Mouse (Mus musculus) limb, embryonic 14.5 days (tissue): Measurements from ENCODE around the gene Fam90a1a. TPM values are rescaled to one million over a fixed set of nuclear protein-coding genes. Genes with fewer than 3 reads are reported as not detected.
"Not testable (repeated sequence)": the region's sequence is repeated elsewhere in the genome, so short reads cannot be mapped to it uniquely, and the experiment has no call there.

Source experiments
- ATAC-seq: fragments of 200-750 bp; cut with Nextera tagmentation; 2 replicates; pipeline ENCODE4 v1.8.0; 2017; ENCODE audit warnings: low read depth, moderate number of reproducible peaks, moderate TSS enrichment; ENCODE audit not compliant: low FRiP score
- DNase-seq: peaks from one replicate; pipeline ENCODE4 v3.0.0-alpha.2; 2015; ENCODE audit warnings: low spot score
- H3K27ac ChIP-seq: fragments of 300-500 bp; sonication (generic); replicated peaks from 2 replicates; pipeline ENCODE4 v1.5.1; 2014; ENCODE audit warnings: low read depth, mild to moderate bottlenecking, low read length, moderate library complexity, mixed read lengths
- H3K27me3 ChIP-seq: fragments of 300-500 bp; sonication (generic); 2 replicates; pipeline ENCODE4 v1.6.1; 2014; ENCODE audit warnings: low read length, mixed read lengths; ENCODE audit not compliant: control insufficient read depth, insufficient read depth
- H3K36me3 ChIP-seq: fragments of 300-500 bp; sonication (generic); 2 replicates; pipeline ENCODE4 v1.6.1; 2014; ENCODE audit warnings: mild to moderate bottlenecking, low read length, moderate library complexity, mixed read lengths; ENCODE audit not compliant: control insufficient read depth, insufficient read depth
- H3K4me1 ChIP-seq: fragments of 300-500 bp; sonication (generic); 2 replicates; pipeline ENCODE4 v1.6.1; 2014; ENCODE audit warnings: antibody characterized with exemption, low read length, mixed read lengths; ENCODE audit not compliant: control insufficient read depth, insufficient read depth
- H3K4me2 ChIP-seq: fragments of 300-500 bp; sonication (generic); replicated peaks from 2 replicates; pipeline ENCODE4 v1.6.1; 2014; ENCODE audit warnings: low read depth, mild to moderate bottlenecking, low read length, moderate library complexity; ENCODE audit not compliant: severe bottlenecking
- H3K4me3 ChIP-seq: fragments of 300-500 bp; sonication (generic); replicated peaks from 2 replicates; pipeline ENCODE4 v1.5.1; 2014; ENCODE audit warnings: low read length
- H3K9ac ChIP-seq: fragments of 300-500 bp; sonication (generic); 2 replicates; pipeline ENCODE4 v1.6.1; 2014; ENCODE audit warnings: mild to moderate bottlenecking, low read depth, low read length, moderate library complexity; ENCODE audit not compliant: severe bottlenecking
- H3K9me3 ChIP-seq: fragments of 300-500 bp; sonication (generic); 2 replicates; pipeline ENCODE4 v1.6.1; 2016; ENCODE audit warnings: low read length; ENCODE audit not compliant: control insufficient read depth
- POLR2A ChIP-seq: fragments of 200-500 bp; IDR thresholded peaks from 2 replicates; pipeline ENCODE4 v1.8.0; 2012; ENCODE audit warnings: inconsistent platforms, mild to moderate bottlenecking, moderate library complexity, borderline replicate concordance; ENCODE audit not compliant: insufficient read depth, insufficient read length; ENCODE audit errors: extremely low read depth
- WGBS: fragments of 180-500 bp; shearing (Covaris S2); extraction: QIAGEN DNeasy Blood & Tissue Kit; methylation state at CpG from one replicate; pipeline ENCODE4 v1.1.7; 2014; 5-methylcytosine and 5-hydroxymethylcytosine counted together
- polyA plus RNA-seq, 2 experiments: library from polyadenylated mRNA; depleted of rRNA in 1 of 2; stranded (reverse) in 1 of 2; unstranded in 1 of 2; fragments of >200 nt; fragmentation: Nextera tagmentation in 1 of 2; extraction: Ambion mirVana in 1 of 2; gene quantifications; 2 replicates each; pipeline versions ENCODE4 v1.2.1 to v1.2.3; 2012 to 2014

The Fam90a1a gene
- polyA plus RNA-seq (2012; rRNA removed) (not detected in 2 replicates), polyA plus RNA-seq (2014; fragmentation: Nextera tagmentation; extraction: Ambion mirVana) (not detected in 2 replicates)

- no peaks in the 10 kb centered on the region for H3K27me3 ChIP-seq
- H3K4me2 ChIP-seq = no peak within 1 kb of the TSS
- DNase-seq = no peak
- no peaks in the 10 kb centered on the region for H3K4me1 ChIP-seq
- H3K9me3 ChIP-seq = no peaks in the 10 kb centered on the region
- TF ChIP-seq POLR2A = no peak
- H3K36me3 ChIP-seq = no peaks in the 10 kb centered on the region
- H3K4me3 ChIP-seq = no peak within 1 kb of the TSS
- 82% methylated on average over 2 of the region's 2 CpGs for WGBS
- no peak for ATAC-seq
- H3K27ac ChIP-seq = no peak within 1 kb of the TSS
- H3K9ac ChIP-seq = no peak within 1 kb of the TSS
Observed at GRCm38 (mm10) chr8:21958414-21958813, at the start of gene Fam90a1a. TSS of gene Fam90a1a (plus strand) at chr8:21958714.

DNA sequence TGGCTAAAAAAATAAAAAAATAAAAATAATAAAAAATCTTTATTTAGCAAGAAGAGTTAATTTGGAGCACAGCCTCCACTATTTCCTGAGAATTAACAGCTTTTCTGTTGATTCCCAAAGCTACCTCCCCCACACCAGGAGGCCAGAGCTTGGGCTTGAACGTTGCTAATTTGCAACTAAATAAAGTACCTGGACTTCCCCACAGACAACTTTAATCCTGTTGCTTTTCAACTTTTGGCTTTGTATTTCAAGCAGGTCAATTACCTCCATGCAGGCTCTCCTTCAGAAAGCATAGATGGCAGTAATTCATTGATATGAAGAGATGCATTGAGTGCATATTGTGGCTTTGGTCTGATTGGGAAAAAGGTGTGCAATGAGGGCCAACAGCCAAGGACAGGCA lies 46.6 kb upstream of the Fam90a1a start:
- no peak for TF ChIP-seq POLR2A

DNA sequence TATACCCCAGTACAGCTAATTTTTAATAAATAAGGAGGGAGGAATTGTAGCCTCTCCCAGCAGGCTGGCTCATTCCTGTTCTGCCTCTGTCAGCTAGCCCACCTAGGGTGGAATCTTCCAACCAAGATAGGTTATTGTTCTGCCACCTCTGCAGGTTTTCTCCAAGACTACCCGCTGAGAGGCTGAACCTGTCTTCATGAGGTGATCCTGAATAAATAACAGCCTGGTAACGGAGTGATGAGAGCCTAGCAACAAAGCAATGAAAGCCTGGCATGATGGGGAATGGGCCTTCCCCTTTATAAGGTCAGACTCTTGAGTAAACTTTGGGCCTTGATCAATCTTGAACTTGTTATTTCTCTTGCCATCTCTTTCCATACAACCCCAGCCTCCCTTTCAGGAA lies 46.0 kb upstream of the Fam90a1a start:
- no peak overlapping the region for H3K9ac ChIP-seq

More for the DNA sequence above, 46.6 kb upstream of the Fam90a1a start:
- Histone ChIP-seq H3K4me3 (no peak overlapping the region), H3K27ac (no peak overlapping the region), H3K36me3 (no peaks in the 10 kb centered on the region), H3K27me3 (no peaks in the 10 kb centered on the region), H3K4me1 (no peaks in the 10 kb centered on the region), H3K4me2 (no peak overlapping the region), H3K9ac (no peak overlapping the region), H3K9me3 (no peaks in the 10 kb centered on the region)
- 10% methylated on average over 1 of the region's 1 CpGs for WGBS
- no peak for ATAC-seq
- DNase-seq = no peak

GRCm38 (mm10) chr8:21915625-21916024 lies 42.9 kb upstream of the Fam90a1a start:
- DNase-seq (no peak), ATAC-seq (no peak)
- Histone ChIP-seq H3K4me1 (no peaks in the 10 kb centered on the region), H3K4me3 (no peak overlapping the region), H3K9ac (no peak overlapping the region), H3K4me2 (no peak overlapping the region), H3K36me3 (no peaks in the 10 kb centered on the region), H3K27ac (no peak overlapping the region), H3K27me3 (no peaks in the 10 kb centered on the region), H3K9me3 (no peaks in the 10 kb centered on the region)
- WGBS = 88% methylated on average over 3 of the region's 3 CpGs
- no peak for TF ChIP-seq POLR2A

More for the DNA sequence above, 46.0 kb upstream of the Fam90a1a start:
- ATAC-seq = no peak
- Histone ChIP-seq H3K36me3 (no peaks in the 10 kb centered on the region), H3K27me3 (no peaks in the 10 kb centered on the region), H3K4me2 (no peak overlapping the region), H3K4me3 (no peak overlapping the region), H3K27ac (no peak overlapping the region), H3K9me3 (no peaks in the 10 kb centered on the region), H3K4me1 (no peaks in the 10 kb centered on the region)
- TF ChIP-seq POLR2A = no peak
- 26% methylated on average over 2 of the region's 2 CpGs for WGBS
- DNase-seq = no peak

DNA sequence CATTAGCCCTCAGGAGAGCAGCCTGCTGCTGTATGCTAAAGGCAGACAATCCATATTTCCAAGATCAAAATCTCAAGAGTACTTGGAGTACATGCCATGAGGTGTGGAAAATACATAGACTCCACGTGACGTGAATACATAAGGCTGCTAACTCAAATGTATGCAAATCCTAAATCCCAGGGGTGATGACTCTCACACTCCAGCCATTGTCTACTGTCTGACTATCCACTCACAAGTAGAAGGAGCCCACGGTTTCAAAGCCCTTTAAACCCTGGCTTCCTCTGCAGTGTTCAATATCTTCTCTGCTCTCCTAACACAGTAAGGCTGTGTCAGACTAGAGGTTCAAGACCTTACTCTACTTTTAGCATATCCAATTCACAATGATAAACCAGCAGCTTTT lies 27.8 kb upstream of the Fam90a1a start:
- not testable (repeated sequence) for ATAC-seq, H3K27me3 ChIP-seq, H3K4me3 ChIP-seq, H3K36me3 ChIP-seq, H3K4me1 ChIP-seq, H3K9me3 ChIP-seq, H3K4me2 ChIP-seq, H3K27ac ChIP-seq, DNase-seq, H3K9ac ChIP-seq
- WGBS = 67% methylated on average over 3 of the region's 3 CpGs

DNA sequence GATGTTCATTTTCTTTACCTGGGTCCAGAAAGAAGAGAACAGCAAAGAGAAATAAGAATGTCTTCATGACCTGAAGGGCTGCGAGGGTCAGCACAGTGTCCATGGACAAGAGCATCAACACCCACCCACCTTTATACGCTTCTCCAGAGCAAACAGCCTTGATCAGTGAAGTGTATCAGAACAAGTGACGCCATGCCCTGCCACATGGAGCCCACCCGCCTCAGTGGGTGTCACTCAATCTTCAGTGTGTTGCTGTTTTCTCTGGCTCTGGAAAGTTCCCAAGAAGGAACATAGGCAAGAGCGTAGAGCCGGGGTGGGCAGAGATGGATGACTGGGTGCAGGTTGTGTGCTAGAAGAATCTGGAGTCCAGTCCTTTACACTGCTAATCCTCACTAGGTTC lies 25.9 kb upstream of the Fam90a1a start, which contains the start of gene Defb15:
Gene Defb15 (minus strand): TSS at position 101 of the 400 bp plus-strand sequence.
- H3K27ac ChIP-seq = no peak within 1 kb of the TSS
- no peak for TF ChIP-seq POLR2A
- no peak within 1 kb of the TSS for H3K4me3 ChIP-seq
- no peaks in the 10 kb centered on the region for H3K27me3 ChIP-seq
- H3K4me1 ChIP-seq = no peaks in the 10 kb centered on the region
- no peaks in the 10 kb centered on the region for H3K36me3 ChIP-seq
- WGBS = 95% methylated on average over 6 of the region's 6 CpGs
- no peak within 1 kb of the TSS for H3K4me2 ChIP-seq
- no peaks in the 10 kb centered on the region for H3K9me3 ChIP-seq
- no peak for ATAC-seq
- no peak for DNase-seq
- H3K9ac ChIP-seq = no peak within 1 kb of the TSS

DNA sequence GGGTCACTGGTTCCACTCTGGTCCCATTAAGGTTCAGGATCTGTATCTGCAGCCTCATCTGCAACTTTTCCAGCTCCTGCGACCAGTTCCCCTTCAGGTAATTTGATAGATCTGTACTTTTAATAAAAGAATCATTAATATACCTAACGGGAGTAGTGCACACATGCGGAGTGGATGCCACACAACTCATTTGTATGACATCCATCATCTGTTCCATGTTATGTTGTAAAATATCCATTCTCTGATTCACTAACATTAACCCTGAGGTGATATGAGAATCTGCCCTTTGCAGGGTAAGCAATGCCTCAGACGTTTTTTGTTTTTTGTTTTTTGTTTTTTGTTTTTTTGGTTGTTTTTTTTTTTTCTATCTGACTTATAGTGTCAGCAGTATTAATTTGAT lies 20.5 kb upstream of the Fam90a1a start, which contains the start of gene Defb35:
Gene Defb35 (plus strand): TSS at position 301 of the 400 bp plus-strand sequence.
- not testable (repeated sequence) for H3K27ac ChIP-seq, H3K9me3 ChIP-seq, H3K27me3 ChIP-seq, DNase-seq, H3K36me3 ChIP-seq, H3K9ac ChIP-seq, H3K4me3 ChIP-seq, H3K4me2 ChIP-seq, ATAC-seq, H3K4me1 ChIP-seq
- 83% methylated on average over 4 of the region's 4 CpGs for WGBS
